Mouse (Mus musculus) central nervous system, embryonic 18 days (tissue): ENCODE data around the gene Cacnb4. TPM values are rescaled to one million over a fixed set of nuclear protein-coding genes. Genes with fewer than 3 reads are reported as not detected.

Experiments
- polyA plus RNA-seq: library from polyadenylated mRNA; depleted of rRNA; stranded (reverse); fragments of >200 nt; gene quantifications from 2 replicates; pipeline ENCODE4 v1.2.3, GENCODE M21; 2012; rRNA removed

Cacnb4 gene
- polyA plus RNA-seq: 15.2 TPM in 2 replicates

GRCm38 (mm10) chr2:52676023-52676912 is at the start of gene Cacnb4:
TSS of gene Cacnb4 (minus strand) at chr2:52676831.

GRCm38 (mm10) chr2:52424747-52425522 is 251.7 kb downstream of the Cacnb4 start, which contains the start of gene Arl5a:
TSS of gene Arl5a (minus strand) at chr2:52424901.

GRCm38 (mm10) chr2:52378448-52378804 is 298.2 kb downstream of the Cacnb4 start, which contains the start of gene Neb:
TSS of gene Neb (minus strand) at chr2:52378474.

Other genes starting within 250 kb of the Cacnb4 start
- 26.0 and 26.1 TPM in 2 replicates for gene Stam2, start 65.5 kb upstream of the Cacnb4 start, polyA plus RNA-seq
- 42.6 and 44.0 TPM in 2 replicates for gene Fmnl2, start 181.0 kb upstream of the Cacnb4 start, polyA plus RNA-seq